Mouse (Mus musculus): ENCODE data around the gene Tbc1d8. TPM values are rescaled to one million over a fixed set of nuclear protein-coding genes. Genes with fewer than 3 reads are reported as not detected.

Tbc1d8 gene
- polyA plus RNA-seq, 1 experiment from 2014 or later: 6.4 TPM

DNA sequence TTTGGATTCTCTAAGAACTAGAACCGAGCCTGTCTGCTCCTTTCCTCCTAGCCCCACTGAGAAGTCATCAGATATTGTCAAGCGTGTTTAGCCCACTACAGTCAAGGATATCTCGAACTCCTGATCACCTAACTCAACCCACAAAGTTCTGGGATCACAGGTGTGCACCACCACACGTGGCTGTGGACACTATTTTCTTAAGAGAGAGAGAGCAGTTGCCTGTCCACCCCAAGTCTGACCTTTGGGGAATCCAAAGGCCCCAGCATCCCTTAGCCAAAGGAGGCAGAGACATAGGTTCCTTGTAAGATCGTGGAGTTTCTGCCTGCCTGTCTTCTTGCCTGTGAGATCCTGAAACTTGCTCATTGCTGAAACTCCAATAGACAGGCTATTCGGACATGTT, 111.5 kb downstream of the Tbc1d8 start:
- Histone ChIP-seq H3K36me3 (ENCODE audit: control insufficient read depth, insufficient read depth, low read length) (peaks cover 6% of the 10 kb centered on the region), H3K9ac (ENCODE audit: low read length) (peak overlapping the region; percentile 91), H3K9me3 (ENCODE audit: control insufficient read depth, low read length) (no peaks in the 10 kb centered on the region), H3K27ac (ENCODE audit: low read depth, low read length) (no peak overlapping the region), H3K4me1 (ENCODE audit: control insufficient read depth, insufficient read depth, low read length) (peaks cover 8% of the 10 kb centered on the region; the same call in 1 of the 2 replicates), H3K4me2 (ENCODE audit: low read depth) (peak overlapping the region; percentile 49), H3K4me3 (ENCODE audit: low read depth, low read length) (peak overlapping the region; percentile 71), H3K27me3 (ENCODE audit: control insufficient read depth, insufficient read depth, low read length) (no peaks in the 10 kb centered on the region)
- ATAC-seq (ENCODE audit: insufficient read depth, low FRiP score, low TSS enrichment): no peak
- WGBS: 26% methylated on average over 6 of the region's 6 CpGs
- peak; percentile 27 for DNase-seq (ENCODE audit: low spot score)

DNA sequence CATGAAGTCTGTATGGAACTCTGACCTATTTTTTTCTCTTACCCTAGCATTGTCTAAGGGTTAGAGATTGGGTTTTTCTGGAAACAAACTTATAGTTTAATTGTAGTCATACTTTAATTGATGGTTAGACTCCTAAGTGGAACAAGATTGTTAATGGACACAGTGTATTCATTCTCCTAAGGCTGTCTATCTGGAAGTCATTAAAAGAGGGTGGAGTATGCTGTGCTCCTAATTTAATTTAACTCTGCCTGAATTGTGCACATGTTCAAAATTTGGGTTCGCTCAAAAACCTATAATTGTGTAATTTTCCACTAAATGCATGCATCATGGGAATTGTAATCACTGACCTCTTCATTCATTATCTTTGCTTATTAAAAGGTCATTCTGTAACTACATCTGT, 113.0 kb downstream of the Tbc1d8 start:
- no peak overlapping the region for H3K4me3 ChIP-seq (ENCODE audit: low read depth, low read length)
- DNase-seq (ENCODE audit: low spot score): no peak
- WGBS: 87% methylated on average over 1 of the region's 1 CpGs

DNA sequence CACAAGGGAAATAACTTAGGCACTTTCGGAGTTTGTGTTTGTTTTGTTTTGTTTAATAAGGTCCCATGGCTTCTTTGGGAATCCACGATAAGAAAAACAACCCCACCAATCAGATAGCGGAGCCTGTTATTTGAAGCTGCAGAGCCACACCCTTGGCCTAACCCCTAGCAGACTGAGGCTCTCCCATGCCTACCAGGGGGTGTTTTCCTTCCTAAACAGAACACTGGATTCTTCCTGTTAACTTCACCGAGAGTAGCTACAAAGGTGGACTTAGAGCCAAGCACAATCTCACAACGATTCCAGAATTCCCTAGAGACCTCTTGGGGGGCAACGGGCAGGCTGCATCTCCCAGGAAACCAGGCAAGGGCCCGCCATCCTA, 116.1 kb downstream of the Tbc1d8 start:
- Histone ChIP-seq H3K9ac (ENCODE audit: low read length) (no peak overlapping the region), H3K36me3 (ENCODE audit: control insufficient read depth, insufficient read depth, low read length) (no peaks in the 10 kb centered on the region), H3K4me3 (ENCODE audit: low read depth, low read length) (no peak overlapping the region), H3K27me3 (ENCODE audit: control insufficient read depth, insufficient read depth, low read length) (no peaks in the 10 kb centered on the region), H3K27ac (ENCODE audit: low read depth, low read length) (no peak overlapping the region), H3K4me1 (ENCODE audit: control insufficient read depth, insufficient read depth, low read length) (no peaks in the 10 kb centered on the region; the same call in 1 of the 2 replicates), H3K9me3 (ENCODE audit: control insufficient read depth, low read length) (no peaks in the 10 kb centered on the region), H3K4me2 (ENCODE audit: low read depth) (no peak overlapping the region)
- no peak for ATAC-seq (ENCODE audit: insufficient read depth, low FRiP score, low TSS enrichment)
- WGBS: 57% methylated on average over 7 of the region's 7 CpGs
- no peak for DNase-seq (ENCODE audit: low spot score)

More for the DNA sequence above, 113.0 kb downstream of the Tbc1d8 start:
- H3K4me1 ChIP-seq (ENCODE audit: control insufficient read depth, insufficient read depth, low read length): peaks cover 8% of the 10 kb centered on the region; the same call in 1 of the 2 replicates
- no peak overlapping the region for H3K27ac ChIP-seq (ENCODE audit: low read depth, low read length)
- no peak for ATAC-seq (ENCODE audit: insufficient read depth, low FRiP score, low TSS enrichment)
- peaks cover 1% of the 10 kb centered on the region for H3K36me3 ChIP-seq (ENCODE audit: control insufficient read depth, insufficient read depth, low read length)
- no peak overlapping the region for H3K4me2 ChIP-seq (ENCODE audit: low read depth)
- H3K9ac ChIP-seq (ENCODE audit: low read length): no peak overlapping the region
- no peaks in the 10 kb centered on the region for H3K27me3 ChIP-seq (ENCODE audit: control insufficient read depth, insufficient read depth, low read length)
- no peaks in the 10 kb centered on the region for H3K9me3 ChIP-seq (ENCODE audit: control insufficient read depth, low read length)

DNA sequence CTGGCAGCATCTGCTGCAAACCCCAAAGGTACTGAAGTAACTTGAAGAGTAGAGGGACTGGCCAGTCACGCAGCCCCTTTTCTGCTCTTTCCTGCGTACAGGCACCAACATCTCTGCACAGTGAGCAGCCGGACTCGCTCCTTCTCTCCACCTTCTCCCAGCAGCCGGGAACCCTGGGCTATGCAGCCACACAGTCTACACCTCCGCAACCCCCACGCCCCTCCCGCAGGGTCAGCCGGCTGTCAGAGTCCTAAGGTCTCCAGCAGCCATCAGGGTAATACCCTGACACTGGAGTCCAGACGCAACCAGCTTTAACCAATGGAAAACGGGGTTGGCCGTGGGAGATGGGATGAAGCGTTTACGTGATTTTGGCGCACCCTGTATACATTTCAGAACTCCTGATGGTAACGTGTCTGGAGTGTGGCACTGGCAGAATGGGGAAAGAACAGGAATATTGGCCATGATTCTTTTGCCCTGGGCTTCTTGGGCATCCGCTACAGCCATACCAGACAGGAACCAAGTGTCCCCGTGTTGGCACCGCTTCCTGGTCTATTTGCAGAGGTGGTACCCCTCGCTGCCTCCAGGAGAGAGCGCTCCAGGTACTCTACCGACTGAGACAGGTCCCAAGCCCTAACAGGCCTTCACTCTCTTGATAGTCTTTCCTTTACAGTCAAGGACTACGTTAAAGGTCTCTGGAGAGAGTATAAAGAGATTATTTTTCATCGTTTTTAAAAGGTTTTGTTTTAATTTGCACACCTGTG, 116.6 kb downstream of the Tbc1d8 start:
- no peaks in the 10 kb centered on the region for H3K36me3 ChIP-seq (ENCODE audit: control insufficient read depth, insufficient read depth, low read length)
- H3K4me2 ChIP-seq (ENCODE audit: low read depth): peak overlapping the region; percentile 28
- H3K4me1 ChIP-seq (ENCODE audit: control insufficient read depth, insufficient read depth, low read length): no peaks in the 10 kb centered on the region; the same call in 1 of the 2 replicates
- ATAC-seq (ENCODE audit: insufficient read depth, low FRiP score, low TSS enrichment) (no peak), DNase-seq (ENCODE audit: low spot score) (no peak)
- H3K9me3 ChIP-seq (ENCODE audit: control insufficient read depth, low read length): no peaks in the 10 kb centered on the region
- H3K27ac ChIP-seq (ENCODE audit: low read depth, low read length): no peak overlapping the region
- H3K9ac ChIP-seq (ENCODE audit: low read length): no peak overlapping the region
- no peaks in the 10 kb centered on the region for H3K27me3 ChIP-seq (ENCODE audit: control insufficient read depth, insufficient read depth, low read length)
- H3K4me3 ChIP-seq (ENCODE audit: low read depth, low read length): no peak overlapping the region
- 32% methylated on average over 24 of the region's 24 CpGs for WGBS

DNA sequence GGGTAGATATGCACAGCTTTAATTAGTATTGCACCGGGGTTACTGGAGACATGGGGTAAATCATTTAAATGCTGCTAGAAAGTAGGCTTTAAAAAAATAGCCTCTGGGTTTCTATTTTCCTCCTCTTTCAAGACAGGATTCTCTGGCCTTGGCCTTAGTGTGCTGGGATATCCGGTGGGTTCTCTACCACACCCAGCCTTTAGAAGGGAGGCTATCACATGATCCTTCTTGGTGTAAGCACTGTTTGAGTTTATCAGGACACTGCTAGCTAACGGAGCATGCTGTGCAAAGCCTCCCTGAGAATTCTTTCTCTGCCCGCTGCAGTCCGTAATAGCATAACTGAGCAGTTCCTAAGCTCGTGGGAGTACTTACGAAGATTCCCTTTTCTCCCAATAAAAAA, 129.1 kb downstream of the Tbc1d8 start:
- no peak overlapping the region for H3K27ac ChIP-seq (ENCODE audit: low read depth, low read length)
- H3K27me3 ChIP-seq (ENCODE audit: control insufficient read depth, insufficient read depth, low read length): no peaks in the 10 kb centered on the region
- ATAC-seq (ENCODE audit: insufficient read depth, low FRiP score, low TSS enrichment) (no peak), DNase-seq (ENCODE audit: low spot score) (no peak)
- no peak overlapping the region for H3K4me2 ChIP-seq (ENCODE audit: low read depth)
- no peak overlapping the region for H3K4me3 ChIP-seq (ENCODE audit: low read depth, low read length)
- no peaks in the 10 kb centered on the region for H3K4me1 ChIP-seq (ENCODE audit: control insufficient read depth, insufficient read depth, low read length)
- H3K36me3 ChIP-seq (ENCODE audit: control insufficient read depth, insufficient read depth, low read length): no peaks in the 10 kb centered on the region
- WGBS: 89% methylated on average over 7 of the region's 7 CpGs
- no peaks in the 10 kb centered on the region for H3K9me3 ChIP-seq (ENCODE audit: control insufficient read depth, low read length)
- H3K9ac ChIP-seq (ENCODE audit: low read length): no peak overlapping the region

DNA sequence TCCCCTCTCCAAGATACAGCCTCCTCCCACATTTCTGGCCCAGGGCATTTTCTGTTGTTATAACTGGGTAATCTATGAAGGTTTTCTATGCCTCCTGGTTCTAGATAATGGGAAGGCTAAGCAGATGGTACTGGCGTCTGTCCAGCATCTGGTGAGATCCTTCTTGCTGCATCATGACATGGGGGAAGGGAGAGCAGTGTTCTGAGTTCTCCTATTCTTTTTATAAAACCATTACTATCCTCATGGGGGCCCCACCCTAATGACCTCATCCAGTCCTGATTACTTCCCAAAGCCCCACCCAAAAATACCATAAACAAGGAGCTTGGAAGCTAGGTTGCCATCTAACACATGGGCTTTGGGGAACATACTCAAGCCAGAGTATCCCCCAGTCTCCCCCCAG, 129.6 kb downstream of the Tbc1d8 start:
- DNase-seq (ENCODE audit: low spot score) (no peak), ATAC-seq (ENCODE audit: insufficient read depth, low FRiP score, low TSS enrichment) (no peak)
- no peak overlapping the region for H3K4me3 ChIP-seq (ENCODE audit: low read depth, low read length)
- H3K27ac ChIP-seq (ENCODE audit: low read depth, low read length): no peak overlapping the region
- no peaks in the 10 kb centered on the region for H3K27me3 ChIP-seq (ENCODE audit: control insufficient read depth, insufficient read depth, low read length)
- no peaks in the 10 kb centered on the region for H3K9me3 ChIP-seq (ENCODE audit: control insufficient read depth, low read length)
- H3K36me3 ChIP-seq (ENCODE audit: control insufficient read depth, insufficient read depth, low read length): no peaks in the 10 kb centered on the region
- no peaks in the 10 kb centered on the region for H3K4me1 ChIP-seq (ENCODE audit: control insufficient read depth, insufficient read depth, low read length)
- WGBS: 79% methylated on average over 1 of the region's 1 CpGs
- no peak overlapping the region for H3K4me2 ChIP-seq (ENCODE audit: low read depth)
- H3K9ac ChIP-seq (ENCODE audit: low read length): no peak overlapping the region

DNA sequence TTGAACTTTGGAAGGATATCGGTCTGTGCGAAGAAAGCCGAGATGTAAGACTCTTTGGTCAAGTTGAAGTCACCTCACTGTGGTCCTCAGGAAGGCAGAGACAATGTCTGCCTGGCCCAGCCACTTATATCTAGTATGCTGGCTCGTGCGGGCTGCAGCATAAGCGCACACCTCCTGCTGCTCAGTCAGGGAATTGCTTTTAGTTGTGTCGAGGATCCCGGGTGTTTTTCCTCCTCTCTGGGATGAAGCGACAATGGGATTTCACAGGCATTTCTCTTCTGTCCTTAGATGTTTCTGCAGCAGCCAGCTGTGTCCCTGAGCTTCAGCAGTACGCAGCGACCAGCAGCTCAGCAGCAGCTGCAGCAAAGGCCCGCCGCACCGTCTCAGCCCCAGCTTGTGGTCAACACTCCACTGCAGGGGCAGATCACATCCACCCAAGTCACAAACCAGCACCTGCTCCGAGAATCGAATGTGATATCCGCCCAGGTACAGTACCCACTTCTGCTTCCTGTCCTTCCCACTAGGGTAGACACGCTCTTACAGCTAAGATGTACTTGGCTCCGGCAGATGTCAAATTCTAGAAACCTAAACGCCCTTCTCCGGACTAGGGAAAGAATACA, 133.5 kb downstream of the Tbc1d8 start:
- H3K9ac ChIP-seq (ENCODE audit: low read length): no peak overlapping the region
- H3K27ac ChIP-seq (ENCODE audit: low read depth, low read length): no peak overlapping the region
- H3K4me1 ChIP-seq (ENCODE audit: control insufficient read depth, insufficient read depth, low read length): no peaks in the 10 kb centered on the region
- ATAC-seq (ENCODE audit: insufficient read depth, low FRiP score, low TSS enrichment) (no peak), DNase-seq (ENCODE audit: low spot score) (no peak)
- H3K27me3 ChIP-seq (ENCODE audit: control insufficient read depth, insufficient read depth, low read length): no peaks in the 10 kb centered on the region
- no peak overlapping the region for H3K4me3 ChIP-seq (ENCODE audit: low read depth, low read length)
- 64% methylated on average over 21 of the region's 21 CpGs for WGBS
- no peak overlapping the region for H3K4me2 ChIP-seq (ENCODE audit: low read depth)
- no peaks in the 10 kb centered on the region for H3K9me3 ChIP-seq (ENCODE audit: control insufficient read depth, low read length)
- no peaks in the 10 kb centered on the region for H3K36me3 ChIP-seq (ENCODE audit: control insufficient read depth, insufficient read depth, low read length)

DNA sequence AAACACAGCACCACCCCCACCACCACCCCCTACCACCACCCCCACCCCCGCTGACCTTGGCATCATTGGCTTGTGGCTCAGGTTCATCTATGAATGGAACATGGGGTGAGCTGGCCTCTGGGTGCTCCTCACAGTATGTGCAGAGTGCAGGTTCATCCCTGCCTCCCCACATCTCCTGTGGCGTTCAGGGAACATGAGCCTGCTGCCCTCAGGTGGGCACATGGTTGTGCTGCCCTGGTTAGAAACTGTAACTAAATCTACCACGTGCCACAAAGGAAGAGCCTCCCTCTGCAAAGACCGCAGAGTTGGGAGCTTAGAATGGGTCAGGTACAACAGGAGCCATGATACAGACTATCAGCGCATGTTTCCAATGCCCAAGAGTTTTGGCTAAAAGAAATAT, 135.3 kb downstream of the Tbc1d8 start:
- 85% methylated on average over 5 of the region's 5 CpGs for WGBS
- H3K9ac ChIP-seq (ENCODE audit: low read length): no peak overlapping the region
- no peaks in the 10 kb centered on the region for H3K36me3 ChIP-seq (ENCODE audit: control insufficient read depth, insufficient read depth, low read length)
- H3K4me2 ChIP-seq (ENCODE audit: low read depth): no peak overlapping the region
- H3K9me3 ChIP-seq (ENCODE audit: control insufficient read depth, low read length): no peaks in the 10 kb centered on the region
- H3K27ac ChIP-seq (ENCODE audit: low read depth, low read length): no peak overlapping the region
- no peak for DNase-seq (ENCODE audit: low spot score)
- H3K4me1 ChIP-seq (ENCODE audit: control insufficient read depth, insufficient read depth, low read length): no peaks in the 10 kb centered on the region
- no peak overlapping the region for H3K4me3 ChIP-seq (ENCODE audit: low read depth, low read length)
- no peaks in the 10 kb centered on the region for H3K27me3 ChIP-seq (ENCODE audit: control insufficient read depth, insufficient read depth, low read length)
- no peak for ATAC-seq (ENCODE audit: insufficient read depth, low FRiP score, low TSS enrichment)

DNA sequence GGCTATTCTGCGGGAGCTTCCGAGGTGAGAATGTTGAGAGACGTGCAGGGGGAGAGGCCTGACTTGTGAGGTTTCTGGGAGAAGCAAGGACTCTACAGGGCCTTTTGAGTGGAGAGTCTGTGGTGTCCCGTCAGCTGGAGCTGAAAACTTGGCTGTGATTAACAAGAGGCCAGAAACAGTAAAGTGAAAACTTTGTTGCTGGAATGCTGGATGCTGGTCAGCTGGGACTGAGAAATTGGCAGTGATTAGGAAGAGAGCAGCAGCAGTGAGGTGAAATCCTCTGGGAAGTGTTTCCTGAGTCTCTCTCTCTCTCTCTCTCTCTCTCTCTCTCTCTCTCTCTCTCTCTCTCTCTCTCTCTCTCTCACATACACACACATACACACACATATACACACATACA, 136.7 kb downstream of the Tbc1d8 start:
- Histone ChIP-seq H3K4me3 (ENCODE audit: low read depth, low read length) (no peak overlapping the region), H3K27ac (ENCODE audit: low read depth, low read length) (no peak overlapping the region), H3K4me2 (ENCODE audit: low read depth) (no peak overlapping the region), H3K9ac (ENCODE audit: low read length) (no peak overlapping the region), H3K4me1 (ENCODE audit: control insufficient read depth, insufficient read depth, low read length) (no peaks in the 10 kb centered on the region), H3K9me3 (ENCODE audit: control insufficient read depth, low read length) (no peaks in the 10 kb centered on the region), H3K27me3 (ENCODE audit: control insufficient read depth, insufficient read depth, low read length) (no peaks in the 10 kb centered on the region), H3K36me3 (ENCODE audit: control insufficient read depth, insufficient read depth, low read length) (no peaks in the 10 kb centered on the region)
- DNase-seq (ENCODE audit: low spot score) (no peak), ATAC-seq (ENCODE audit: insufficient read depth, low FRiP score, low TSS enrichment) (no peak)
- WGBS: 82% methylated on average over 4 of the region's 4 CpGs

Data from neural tube, embryonic 11.5 days (tissue).